Mouse (Mus musculus) lung, postnatal 4 days (tissue): ENCODE data around the gene Slmap.
A peak's percentile ranks its signal among the peaks of the same experiment; 100 is the strongest.
"Not testable (repeated sequence)": the region's sequence is repeated elsewhere in the genome, so short reads cannot be mapped to it uniquely, and the experiment has no call there.

ENCODE experiments used
- DNase-seq, 2 experiments: peaks; one replicate each; pipeline ENCODE4 v3.0.0; 2021

Gene Slmap

GRCm38 (mm10) chr14:26386999-26387398, 147.7 kb downstream of the Slmap start:
- not testable (repeated sequence) for DNase-seq

GRCm38 (mm10) chr14:26385659-26386058, 149.1 kb downstream of the Slmap start:
- not testable (repeated sequence) for DNase-seq

GRCm38 (mm10) chr14:26379071-26379470, 155.7 kb downstream of the Slmap start:
- no peak for DNase-seq

GRCm38 (mm10) chr14:26376652-26377051, 158.1 kb downstream of the Slmap start:
- DNase-seq = peak; percentile 25 to 71
